Mouse (Mus musculus) hindbrain, embryonic 10.5 days (tissue): ENCODE measurements around the gene Pou5f1. TPM values are rescaled to one million over a fixed set of nuclear protein-coding genes. Genes with fewer than 3 reads are reported as not detected.
"Not testable (repeated sequence)": the region's sequence is repeated elsewhere in the genome, so short reads cannot be mapped to it uniquely, and the experiment has no call there.

ENCODE experiments used
- DNase-seq: peaks from one replicate; pipeline ENCODE4 v3.0.0-alpha.2; 2017; ENCODE audit warnings: low spot score
- H3K27ac ChIP-seq: fragments of 300-500 bp; sonication (generic); 2 replicates; pipeline ENCODE4 v1.5.1; 2016; ENCODE audit warnings: mild to moderate bottlenecking, moderate library complexity
- H3K27me3 ChIP-seq: fragments of 300-500 bp; sonication (generic); 2 replicates; pipeline ENCODE4 v1.6.1; 2016; ENCODE audit warnings: mild to moderate bottlenecking; ENCODE audit not compliant: poor library complexity, insufficient read depth, severe bottlenecking
- H3K36me3 ChIP-seq: fragments of 300-500 bp; sonication (generic); 2 replicates; pipeline ENCODE4 v1.6.1; 2016; ENCODE audit warnings: mild to moderate bottlenecking, moderate library complexity
- H3K4me1 ChIP-seq: fragments of 300-500 bp; sonication (generic); replicated peaks from 2 replicates; pipeline ENCODE4 v1.6.1; 2016; ENCODE audit warnings: mild to moderate bottlenecking
- H3K4me3 ChIP-seq: fragments of 300-500 bp; sonication (generic); 2 replicates; pipeline ENCODE4 v1.5.1; 2016; ENCODE audit warnings: mild to moderate bottlenecking, moderate library complexity
- H3K9me3 ChIP-seq: fragments of 300-500 bp; sonication (generic); 2 replicates; pipeline ENCODE4 v1.6.1; 2016; ENCODE audit warnings: mild to moderate bottlenecking, moderate library complexity
- WGBS: fragments of 180-500 bp; shearing (Covaris S2); methylation state at CpG from one replicate; pipeline ENCODE4 v1.1.7; 2016; 5-methylcytosine and 5-hydroxymethylcytosine counted together
- polyA plus RNA-seq: library from polyadenylated mRNA; unstranded; fragments of >200 nt; fragmentation: Nextera tagmentation; extraction: Ambion mirVana; gene quantifications from 2 replicates; pipeline ENCODE4 v1.2.1, GENCODE M21; 2016

Gene Pou5f1
- not detected in 2 replicates for polyA plus RNA-seq

GRCm38 (mm10) chr17:35505776-35506175 lies at the start of gene Pou5f1:
Pou5f1 (plus strand) TSS chr17:35506018.
- Histone ChIP-seq H3K27ac (no peak within 1 kb of the TSS), H3K4me3 (no peak within 1 kb of the TSS), H3K4me1 (peaks cover 29% of the 10 kb centered on the region), H3K27me3 (peaks cover 75% of the 10 kb centered on the region), H3K9me3 (no peaks in the 10 kb centered on the region), H3K36me3 (no peaks in the 10 kb centered on the region)
- DNase-seq = no peak
- 17% methylated on average over 13 of the region's 13 CpGs for WGBS

GRCm38 (mm10) chr17:35458247-35458646 lies 47.6 kb upstream of the Pou5f1 start:
- H3K4me3 ChIP-seq, H3K27me3 ChIP-seq, H3K27ac ChIP-seq, H3K9me3 ChIP-seq, DNase-seq, H3K4me1 ChIP-seq, H3K36me3 ChIP-seq: not testable (repeated sequence)
- WGBS = no CpG with 5 or more reads among the region's 1 CpGs

- H3K4me3 ChIP-seq, H3K27ac ChIP-seq, H3K4me1 ChIP-seq, H3K9me3 ChIP-seq, DNase-seq, H3K27me3 ChIP-seq, H3K36me3 ChIP-seq: not testable (repeated sequence)
- 74% methylated on average over 3 of the region's 9 CpGs for WGBS
Measured at GRCm38 (mm10) chr17:35460513-35461341, 45.1 kb upstream of the Pou5f1 start.

GRCm38 (mm10) chr17:35465651-35466050 lies 40.2 kb upstream of the Pou5f1 start:
- H3K27me3 ChIP-seq = peaks cover 25% of the 10 kb centered on the region
- peak; percentile 59 for DNase-seq
- 7% methylated on average over 8 of the region's 8 CpGs for WGBS

GRCm38 (mm10) chr17:35468936-35469335 lies 36.9 kb upstream of the Pou5f1 start:
- not testable (repeated sequence) for H3K4me3 ChIP-seq, H3K36me3 ChIP-seq, DNase-seq, H3K9me3 ChIP-seq, H3K27ac ChIP-seq
- peaks cover 47% of the 10 kb centered on the region for H3K27me3 ChIP-seq
- 58% methylated on average over 3 of the region's 3 CpGs for WGBS
- H3K4me1 ChIP-seq = peaks cover 13% of the 10 kb centered on the region

More at GRCm38 (mm10) chr17:35465651-35466050, 40.2 kb upstream of the Pou5f1 start:
- not testable (repeated sequence) for H3K9me3 ChIP-seq, H3K36me3 ChIP-seq, H3K27ac ChIP-seq, H3K4me3 ChIP-seq
- peaks cover 11% of the 10 kb centered on the region for H3K4me1 ChIP-seq

- H3K27me3 ChIP-seq = peaks cover 54% of the 10 kb centered on the region
- no peaks in the 10 kb centered on the region for H3K9me3 ChIP-seq
- WGBS = 2% methylated on average over 79 of the region's 80 CpGs
- DNase-seq = peak; percentile 28
- peak within 1 kb of the TSS; percentile 25; the same call in 1 of the 2 replicates for H3K27ac ChIP-seq
- H3K4me1 ChIP-seq = peaks cover 13% of the 10 kb centered on the region
- H3K4me3 ChIP-seq = peak within 1 kb of the TSS; percentile 55
- H3K36me3 ChIP-seq = no peaks in the 10 kb centered on the region
Measured at GRCm38 (mm10) chr17:35469842-35470751, 35.7 kb upstream of the Pou5f1 start, which contains the start of gene H2-Q10. H2-Q10 (plus strand) TSS chr17:35470089.

- no peak overlapping the region for H3K4me3 ChIP-seq
- H3K36me3 ChIP-seq = no peaks in the 10 kb centered on the region
- DNase-seq = peak; percentile 56
- no peaks in the 10 kb centered on the region; the same call in 1 of the 2 replicates for H3K27me3 ChIP-seq
- no peaks in the 10 kb centered on the region for H3K9me3 ChIP-seq
- 1% methylated on average over 9 of the region's 9 CpGs for WGBS
- no peaks in the 10 kb centered on the region; the same call in 1 of the 2 replicates for H3K4me1 ChIP-seq
- no peak overlapping the region for H3K27ac ChIP-seq
Measured at GRCm38 (mm10) chr17:35484066-35484465, 21.8 kb upstream of the Pou5f1 start.

- H3K36me3 ChIP-seq = no peaks in the 10 kb centered on the region
- no peak overlapping the region for H3K27ac ChIP-seq
- no peaks in the 10 kb centered on the region; the same call in 1 of the 2 replicates for H3K27me3 ChIP-seq
- peaks cover 5% of the 10 kb centered on the region for H3K4me1 ChIP-seq
- no peak for DNase-seq
- H3K4me3 ChIP-seq = no peak overlapping the region
- WGBS = 28% methylated on average over 4 of the region's 4 CpGs
- H3K9me3 ChIP-seq = no peaks in the 10 kb centered on the region
Measured at GRCm38 (mm10) chr17:35485702-35486101, 20.1 kb upstream of the Pou5f1 start.

GRCm38 (mm10) chr17:35486726-35487125 lies 19.1 kb upstream of the Pou5f1 start:
- DNase-seq = no peak
- WGBS = 58% methylated on average over 10 of the region's 10 CpGs
- no peaks in the 10 kb centered on the region for H3K36me3 ChIP-seq
- H3K4me1 ChIP-seq = peaks cover 5% of the 10 kb centered on the region
- H3K4me3 ChIP-seq = no peak overlapping the region
- no peaks in the 10 kb centered on the region; the same call in 1 of the 2 replicates for H3K27me3 ChIP-seq
- H3K27ac ChIP-seq = no peak overlapping the region
- no peaks in the 10 kb centered on the region for H3K9me3 ChIP-seq

- Histone ChIP-seq H3K27ac (no peak overlapping the region), H3K36me3 (no peaks in the 10 kb centered on the region), H3K27me3 (no peaks in the 10 kb centered on the region; the same call in 1 of the 2 replicates), H3K4me3 (no peak overlapping the region), H3K9me3 (no peaks in the 10 kb centered on the region), H3K4me1 (peaks cover 5% of the 10 kb centered on the region)
- DNase-seq = no peak
- 91% methylated on average over 2 of the region's 2 CpGs for WGBS
Measured at GRCm38 (mm10) chr17:35488041-35488440, 17.8 kb upstream of the Pou5f1 start.

- no peak for DNase-seq
- WGBS = 60% methylated on average over 5 of the region's 5 CpGs
- H3K36me3 ChIP-seq = no peaks in the 10 kb centered on the region
Measured at GRCm38 (mm10) chr17:35490320-35490719, 15.5 kb upstream of the Pou5f1 start.

GRCm38 (mm10) chr17:35497124-35497523 lies 8.7 kb upstream of the Pou5f1 start:
- H3K4me3 ChIP-seq = no peak overlapping the region
- H3K27me3 ChIP-seq = peaks cover 4% of the 10 kb centered on the region; the same call in 1 of the 2 replicates
- no peaks in the 10 kb centered on the region for H3K9me3 ChIP-seq
- peaks cover 3% of the 10 kb centered on the region for H3K4me1 ChIP-seq
- no peak overlapping the region for H3K27ac ChIP-seq
- H3K36me3 ChIP-seq = no peaks in the 10 kb centered on the region
- DNase-seq = no peak
- 93% methylated on average over 7 of the region's 7 CpGs for WGBS

More at GRCm38 (mm10) chr17:35490320-35490719, 15.5 kb upstream of the Pou5f1 start:
- H3K4me1 ChIP-seq = peaks cover 5% of the 10 kb centered on the region
- H3K4me3 ChIP-seq = no peak overlapping the region
- no peaks in the 10 kb centered on the region; the same call in 1 of the 2 replicates for H3K27me3 ChIP-seq
- 0 out of 2 replicates have a peak overlapping the region, but pooled peaks have one; percentile 16 for H3K27ac ChIP-seq
- H3K9me3 ChIP-seq = no peaks in the 10 kb centered on the region
